Mouse (Mus musculus) thymus, adult 2 months (tissue): ENCODE data around the gene Plppr3. TPM values are rescaled to one million over a fixed set of nuclear protein-coding genes. Genes with fewer than 3 reads are reported as not detected.
"Not testable (repeated sequence)": the region's sequence is repeated elsewhere in the genome, so short reads cannot be mapped to it uniquely, and the experiment has no call there.

Experiments
- DNase-seq: peaks from one replicate; pipeline ENCODE4 v3.0.0; 2021
- H3K27ac ChIP-seq: fragments of 200-500 bp; 2 replicates; pipeline ENCODE4 v1.5.1; 2012; ENCODE audit warnings: low read length, control low read depth; ENCODE audit not compliant: control insufficient read depth, insufficient read depth
- H3K27me3 ChIP-seq: fragments of 200-500 bp; 2 replicates; pipeline ENCODE4 v1.6.1; 2012; ENCODE audit warnings: mild to moderate bottlenecking, low read length, moderate library complexity, mixed read lengths; ENCODE audit not compliant: control insufficient read depth, insufficient read depth
- H3K36me3 ChIP-seq: fragments of 200-500 bp; 2 replicates; pipeline ENCODE4 v1.6.1; 2012; ENCODE audit warnings: mild to moderate bottlenecking, low read length, moderate library complexity; ENCODE audit not compliant: control insufficient read depth, insufficient read depth
- H3K4me1 ChIP-seq: fragments of 200-500 bp; replicated peaks from 2 replicates; pipeline ENCODE4 v1.6.1; 2012; ENCODE audit warnings: low read length; ENCODE audit not compliant: control insufficient read depth, insufficient read depth
- H3K4me3 ChIP-seq: fragments of 200-500 bp; 2 replicates; pipeline ENCODE4 v1.5.1; 2012; ENCODE audit warnings: mild to moderate bottlenecking, low read length, control low read depth, moderate library complexity; ENCODE audit not compliant: control insufficient read depth, insufficient read depth
- CTCF ChIP-seq: fragments of 200-500 bp; IDR thresholded peaks from 2 replicates; pipeline ENCODE4 v1.5.1; 2012; ENCODE audit warnings: mild to moderate bottlenecking, control low read depth, low read length, moderate library complexity, borderline replicate concordance; ENCODE audit not compliant: control insufficient read depth, poor library complexity, insufficient read depth; ENCODE audit errors: extremely low read depth
- POLR2A ChIP-seq: fragments of 200-500 bp; IDR thresholded peaks from 2 replicates; pipeline ENCODE4 v1.6.1; 2012; ENCODE audit warnings: mild to moderate bottlenecking, low read length, control low read depth, moderate library complexity; ENCODE audit not compliant: control insufficient read depth, poor library complexity, insufficient read depth; ENCODE audit errors: extremely low read depth
- WGBS: fragments of 180-500 bp; shearing (Covaris S2); methylation state at CpG from one replicate; pipeline ENCODE4 v1.1.7; 2018; 5-methylcytosine and 5-hydroxymethylcytosine counted together
- polyA plus RNA-seq: library from polyadenylated mRNA; depleted of rRNA; stranded (reverse); fragments of >200 nt; gene quantifications from 2 replicates; pipeline ENCODE4 v1.2.3, GENCODE M21; 2012

Gene Plppr3
- polyA plus RNA-seq, 1 experiment, result 1.9 TPM

DNA sequence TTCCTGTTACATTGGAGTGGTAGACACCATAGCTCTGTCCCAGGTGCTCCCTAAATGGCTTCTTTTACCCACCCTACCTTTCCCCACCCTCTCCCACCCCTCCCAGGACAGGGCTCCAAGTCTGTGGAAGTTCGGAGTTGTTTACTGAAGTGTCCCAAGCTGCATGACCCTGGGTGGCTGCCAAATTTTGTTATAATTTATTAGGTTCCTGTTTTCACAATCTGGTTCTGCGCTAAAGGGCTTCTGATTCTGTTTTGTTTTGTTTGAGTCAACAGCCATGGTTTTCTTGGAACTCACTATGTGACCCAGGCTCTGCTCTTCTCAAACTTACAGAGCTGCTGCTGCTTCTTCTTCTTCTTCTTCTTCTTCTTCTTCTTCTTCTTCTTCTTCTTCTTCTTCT lies 15.0 kb upstream of the Plppr3 start:
- 33% methylated on average over 2 of the region's 2 CpGs for WGBS
- Histone ChIP-seq H3K27ac (no peak overlapping the region), H3K4me3 (no peak overlapping the region), H3K27me3 (no peaks in the 10 kb centered on the region), H3K36me3 (no peaks in the 10 kb centered on the region), H3K4me1 (no peaks in the 10 kb centered on the region)
- no peak for DNase-seq
- TF ChIP-seq POLR2A (no peak), CTCF (no peak)

DNA sequence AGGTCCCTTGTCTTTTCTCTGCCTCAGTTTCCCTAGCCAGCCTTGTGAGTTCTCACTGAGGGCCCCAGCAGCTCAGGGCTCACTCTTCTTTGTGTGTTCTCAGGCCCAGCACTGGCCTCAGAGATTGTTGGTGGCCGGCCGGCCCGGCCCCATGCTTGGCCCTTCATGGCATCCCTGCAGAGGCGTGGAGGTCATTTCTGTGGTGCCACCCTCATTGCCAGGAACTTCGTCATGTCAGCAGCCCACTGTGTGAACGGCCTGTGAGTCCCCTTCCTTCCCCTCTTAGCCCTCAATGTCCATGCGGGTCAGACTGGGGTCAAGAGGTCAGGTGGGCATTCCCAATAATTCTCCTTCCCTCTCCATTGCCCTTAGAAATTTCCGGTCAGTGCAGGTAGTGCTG lies 12.2 kb upstream of the Plppr3 start:
- WGBS, result 87% methylated on average over 8 of the region's 8 CpGs
- no peak for DNase-seq
- Histone ChIP-seq H3K27me3 (no peaks in the 10 kb centered on the region; the same call in 1 of the 2 replicates), H3K4me1 (0 out of 2 replicates have a peak, but pooled peaks cover 4% of the 10 kb centered on the region), H3K36me3 (no peaks in the 10 kb centered on the region), H3K4me3 (no peak overlapping the region), H3K27ac (no peak overlapping the region)
- TF ChIP-seq POLR2A, result no peak
- TF ChIP-seq CTCF, result no peak

DNA sequence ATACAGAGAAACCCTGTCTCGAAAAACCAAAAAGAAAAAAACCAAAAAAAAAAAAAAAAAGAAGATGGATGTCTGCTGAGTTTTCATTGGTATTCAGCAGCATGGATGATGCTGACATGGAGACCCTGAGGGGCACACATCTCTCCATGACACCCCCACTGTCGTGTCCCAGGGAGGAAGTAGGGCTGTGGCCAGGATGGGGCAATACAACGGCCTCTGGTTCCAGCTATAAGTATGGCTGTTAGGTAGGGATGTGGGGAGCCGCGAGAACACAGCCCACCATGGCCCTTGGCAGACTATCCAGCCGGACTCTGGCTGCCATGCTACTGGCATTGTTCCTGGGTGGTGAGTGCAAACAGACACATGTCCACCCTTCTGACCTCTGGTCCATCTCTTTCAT lies 11.6 kb upstream of the Plppr3 start, which contains the start of gene Elane:
Elane (plus strand) TSS at position 194 of the 400 bp plus-strand sequence.
- H3K4me3 ChIP-seq, result no peak within 1 kb of the TSS
- no peak for TF ChIP-seq CTCF
- DNase-seq, result no peak
- no peak within 1 kb of the TSS for H3K27ac ChIP-seq
- no peaks in the 10 kb centered on the region; the same call in 1 of the 2 replicates for H3K27me3 ChIP-seq
- 74% methylated on average over 6 of the region's 6 CpGs for WGBS
- H3K4me1 ChIP-seq, result 0 out of 2 replicates have a peak, but pooled peaks cover 4% of the 10 kb centered on the region
- H3K36me3 ChIP-seq, result no peaks in the 10 kb centered on the region

DNA sequence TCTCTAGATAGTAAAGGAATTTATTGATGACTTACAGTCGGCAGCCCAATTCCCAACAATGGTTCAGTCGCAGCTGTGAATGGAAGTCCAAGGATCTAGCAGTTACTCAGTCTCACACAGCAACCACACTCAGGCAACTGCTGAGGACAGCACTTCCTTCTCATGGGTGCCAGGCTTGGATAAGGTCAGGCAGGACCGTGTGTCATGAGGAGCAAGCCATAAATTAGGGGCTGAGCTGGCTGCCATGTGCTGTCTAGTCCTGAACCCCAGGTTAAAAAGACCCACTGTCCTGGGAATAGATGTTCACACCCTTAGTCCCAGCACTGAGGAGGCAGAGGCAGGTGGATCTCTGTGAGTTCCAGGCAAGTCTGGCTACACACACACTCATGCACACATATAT lies 10.5 kb upstream of the Plppr3 start:
- DNase-seq, H3K36me3 ChIP-seq, H3K4me1 ChIP-seq, H3K4me3 ChIP-seq, H3K27me3 ChIP-seq, H3K27ac ChIP-seq: not testable (repeated sequence)
- WGBS, result 43% methylated on average over 3 of the region's 3 CpGs

DNA sequence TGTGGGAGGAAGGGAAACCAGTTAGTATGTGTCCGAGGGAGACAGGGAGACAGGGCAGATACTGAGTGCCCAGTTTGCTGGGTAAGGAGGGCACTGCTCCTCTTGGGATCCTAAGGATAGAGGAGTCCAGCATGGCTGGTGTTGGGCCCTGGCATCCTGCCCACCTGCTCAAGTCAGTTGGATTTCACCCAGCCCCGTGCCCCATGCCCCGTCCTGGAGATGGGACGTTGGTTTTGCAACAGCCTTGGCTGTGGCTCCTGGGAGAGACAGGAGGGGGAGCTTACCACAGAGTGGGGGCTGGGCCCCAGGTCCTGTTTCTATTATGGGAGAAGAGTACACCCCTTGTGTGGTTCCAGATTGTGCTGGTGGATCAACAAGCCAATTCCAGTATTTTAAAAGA lies 10.0 kb upstream of the Plppr3 start:
- H3K36me3 ChIP-seq, result no peaks in the 10 kb centered on the region
- WGBS, result 23% methylated on average over 4 of the region's 4 CpGs
- H3K4me1 ChIP-seq, result peaks cover 8% of the 10 kb centered on the region; the same call in 1 of the 2 replicates
- no peak for DNase-seq
- H3K27ac ChIP-seq, result no peak overlapping the region
- H3K4me3 ChIP-seq, result no peak overlapping the region
- H3K27me3 ChIP-seq, result no peaks in the 10 kb centered on the region; the same call in 1 of the 2 replicates
- no peak for TF ChIP-seq CTCF
- TF ChIP-seq POLR2A, result no peak

DNA sequence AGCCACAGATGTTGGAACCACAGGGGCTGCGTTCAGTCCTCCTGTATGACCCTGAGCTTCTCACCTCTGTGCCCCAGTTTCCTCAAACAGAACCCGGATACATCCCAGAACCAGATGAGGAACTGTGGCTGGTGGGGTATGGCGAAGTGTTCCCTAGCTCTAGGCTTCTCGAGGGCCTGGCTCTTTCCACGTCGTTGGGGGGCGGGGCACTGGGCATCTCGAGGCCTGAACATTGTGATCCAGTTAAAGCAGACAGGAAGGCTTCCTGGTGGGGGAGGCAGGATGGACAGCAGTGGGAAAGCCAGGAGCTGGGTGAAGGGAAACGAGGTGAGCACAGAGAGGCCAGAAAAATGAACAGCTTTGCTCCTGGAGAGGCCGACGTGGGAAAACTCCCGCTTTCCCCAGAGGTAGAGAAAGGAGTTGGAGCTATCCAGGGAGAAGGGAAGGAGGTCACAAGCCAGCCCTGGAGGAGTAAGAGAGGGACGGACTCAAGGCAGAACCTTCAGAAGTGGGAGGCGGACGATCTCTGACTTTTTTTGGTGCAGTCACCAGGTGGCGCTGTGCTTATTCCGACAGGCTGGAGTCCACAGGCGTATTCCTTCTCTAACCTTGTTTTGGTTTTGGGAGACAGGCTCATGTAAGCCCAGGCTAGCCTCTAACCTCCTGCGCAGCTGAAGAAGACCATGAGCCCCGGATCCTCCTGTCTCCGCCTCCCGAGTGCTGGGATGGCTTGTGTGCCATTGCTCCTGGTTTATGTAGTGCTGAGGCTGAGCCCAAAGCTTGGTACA lies 9.1 kb upstream of the Plppr3 start:
- 30% methylated on average over 22 of the region's 22 CpGs for WGBS
- Histone ChIP-seq H3K27me3 (no peaks in the 10 kb centered on the region; the same call in 1 of the 2 replicates), H3K4me1 (peaks cover 8% of the 10 kb centered on the region), H3K27ac (no peak overlapping the region), H3K36me3 (no peaks in the 10 kb centered on the region), H3K4me3 (no peak overlapping the region)
- peak; percentile 64; the same call in 1 of the 2 replicates for TF ChIP-seq CTCF
- TF ChIP-seq POLR2A, result no peak
- DNase-seq, result peak; percentile 67

DNA sequence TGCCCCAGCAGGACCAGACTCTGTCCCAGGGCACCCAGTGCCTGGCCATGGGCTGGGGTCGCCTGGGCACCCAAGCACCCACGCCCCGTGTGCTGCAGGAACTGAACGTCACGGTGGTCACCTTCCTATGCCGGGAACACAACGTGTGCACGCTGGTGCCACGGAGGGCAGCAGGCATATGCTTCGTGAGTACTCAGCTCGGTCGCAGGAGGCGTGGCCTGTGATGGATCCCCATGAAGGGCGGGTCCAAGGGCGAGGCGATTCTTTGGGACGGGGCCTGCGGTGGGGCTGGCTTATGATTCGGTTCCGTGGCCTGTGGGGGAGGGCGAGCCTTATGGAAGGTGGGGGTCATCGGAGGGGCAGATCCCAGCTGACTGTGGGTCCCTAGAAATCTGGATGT lies 7.5 kb upstream of the Plppr3 start:
- 6% methylated on average over 22 of the region's 22 CpGs for WGBS
- TF ChIP-seq POLR2A, result no peak
- TF ChIP-seq CTCF, result no peak
- Histone ChIP-seq H3K4me1 (peaks cover 19% of the 10 kb centered on the region), H3K36me3 (no peaks in the 10 kb centered on the region), H3K27ac (no peak overlapping the region), H3K27me3 (no peaks in the 10 kb centered on the region; the same call in 1 of the 2 replicates), H3K4me3 (no peak overlapping the region)
- no peak for DNase-seq
